Mouse (Mus musculus): Measurements from ENCODE around the gene Tmc2. TPM values are rescaled to one million over a fixed set of nuclear protein-coding genes. Genes with fewer than 3 reads are reported as not detected.

Gene Tmc2
- total and polyA plus RNA-seq, 3 experiments, result 0.05 TPM; not detected in 2

- no peaks in the 10 kb centered on the region for H3K36me3 ChIP-seq (replicated peaks)
- H3K4me3 ChIP-seq (ENCODE audit: low read depth, low read length), result no peak overlapping the region
- H3K9me3 ChIP-seq (replicated peaks), result no peaks in the 10 kb centered on the region
- no peak for TF ChIP-seq CTCF (IDR thresholded peaks at IDR 0.05; ENCODE audit: low read depth, low read length)
- TF ChIP-seq GATA1 (IDR thresholded peaks at IDR 0.05; ENCODE audit: borderline replicate concordance, low read length), result no peak
- TF ChIP-seq POLR2AphosphoS5 (IDR thresholded peaks at IDR 0.05; ENCODE audit: insufficient replicate concordance, low read depth, low read length), result no peak
- DNase-seq (ENCODE audit: low spot score) (no peak), ATAC-seq (ENCODE audit: extremely low read depth, insufficient number of reproducible peaks, low FRiP score, poor library complexity, severe bottlenecking) (no peak)
- peaks cover 33% of the 10 kb centered on the region for H3K27me3 ChIP-seq (ENCODE audit: insufficient read depth, low read length)
- H3K4me1 ChIP-seq (ENCODE audit: insufficient read depth, low read depth, low read length), result peaks cover 6% of the 10 kb centered on the region; the same call in 1 of the 2 replicates
Measured at GRCm38 (mm10) chr2:130261914-130262313, 66.9 kb downstream of the Tmc2 start.

GRCm38 (mm10) chr2:130262398-130262797 lies 67.4 kb downstream of the Tmc2 start:
- no peak overlapping the region for H3K4me3 ChIP-seq (ENCODE audit: low read depth, low read length)
- peaks cover 28% of the 10 kb centered on the region for H3K27me3 ChIP-seq (ENCODE audit: insufficient read depth, low read length)
- no peak for ATAC-seq (ENCODE audit: extremely low read depth, insufficient number of reproducible peaks, low FRiP score, poor library complexity, severe bottlenecking)
- DNase-seq (ENCODE audit: low spot score), result no peak
- H3K9me3 ChIP-seq (replicated peaks), result no peaks in the 10 kb centered on the region
- no peak for TF ChIP-seq TAL1 (conservative IDR thresholded peaks at IDR 0.05; ENCODE audit: low read depth, low read length)
- no peak for TF ChIP-seq POLR2AphosphoS5 (IDR thresholded peaks at IDR 0.05; ENCODE audit: insufficient replicate concordance, low read depth, low read length)
- TF ChIP-seq GATA2 (IDR thresholded peaks at IDR 0.05; ENCODE audit: borderline replicate concordance, low read depth, low read length), result no peak
- no peak for TF ChIP-seq GATA1 (IDR thresholded peaks at IDR 0.05; ENCODE audit: borderline replicate concordance, low read length)
- no peak for TF ChIP-seq CTCF (IDR thresholded peaks at IDR 0.05; ENCODE audit: low read depth, low read length)
- no peaks in the 10 kb centered on the region for H3K36me3 ChIP-seq (replicated peaks)
- H3K4me1 ChIP-seq (ENCODE audit: insufficient read depth, low read depth, low read length), result peaks cover 6% of the 10 kb centered on the region; the same call in 1 of the 2 replicates

- H3K27me3 ChIP-seq (ENCODE audit: insufficient read depth, low read length), result peaks cover 27% of the 10 kb centered on the region
- H3K4me1 ChIP-seq (ENCODE audit: insufficient read depth, low read depth, low read length), result peaks cover 6% of the 10 kb centered on the region; the same call in 1 of the 2 replicates
- ATAC-seq (ENCODE audit: extremely low read depth, insufficient number of reproducible peaks, low FRiP score, poor library complexity, severe bottlenecking), result no peak
- DNase-seq (ENCODE audit: low spot score), result no peak
- no peak for TF ChIP-seq GATA2 (IDR thresholded peaks at IDR 0.05; ENCODE audit: borderline replicate concordance, low read depth, low read length)
- TF ChIP-seq POLR2AphosphoS5 (IDR thresholded peaks at IDR 0.05; ENCODE audit: insufficient replicate concordance, low read depth, low read length), result no peak
- TF ChIP-seq GATA1 (IDR thresholded peaks at IDR 0.05; ENCODE audit: borderline replicate concordance, low read length), result no peak
- TF ChIP-seq CTCF (IDR thresholded peaks at IDR 0.05; ENCODE audit: low read depth, low read length), result no peak
- TF ChIP-seq TAL1 (conservative IDR thresholded peaks at IDR 0.05; ENCODE audit: low read depth, low read length), result no peak
- no peaks in the 10 kb centered on the region for H3K9me3 ChIP-seq (replicated peaks)
- H3K36me3 ChIP-seq (replicated peaks), result no peaks in the 10 kb centered on the region
- H3K4me3 ChIP-seq (ENCODE audit: low read depth, low read length), result no peak overlapping the region
Measured at GRCm38 (mm10) chr2:130265520-130265919, 70.5 kb downstream of the Tmc2 start.

- ATAC-seq (ENCODE audit: extremely low read depth, insufficient number of reproducible peaks, low FRiP score, poor library complexity, severe bottlenecking) (no peak), DNase-seq (ENCODE audit: low spot score) (no peak)
- Histone ChIP-seq H3K36me3 (replicated peaks) (peaks cover 3% of the 10 kb centered on the region), H3K27me3 (ENCODE audit: insufficient read depth, low read length) (peaks cover 15% of the 10 kb centered on the region), H3K9me3 (replicated peaks) (no peaks in the 10 kb centered on the region), H3K4me3 (ENCODE audit: low read depth, low read length) (no peak overlapping the region), H3K4me1 (ENCODE audit: insufficient read depth, low read depth, low read length) (peaks cover 10% of the 10 kb centered on the region)
- TF ChIP-seq GATA1 (IDR thresholded peaks at IDR 0.05; ENCODE audit: borderline replicate concordance, low read length) (no peak), CTCF (IDR thresholded peaks at IDR 0.05; ENCODE audit: low read depth, low read length) (no peak), GATA2 (IDR thresholded peaks at IDR 0.05; ENCODE audit: borderline replicate concordance, low read depth, low read length) (no peak), POLR2AphosphoS5 (IDR thresholded peaks at IDR 0.05; ENCODE audit: insufficient replicate concordance, low read depth, low read length) (no peak), TAL1 (conservative IDR thresholded peaks at IDR 0.05; ENCODE audit: low read depth, low read length) (no peak)
Measured at GRCm38 (mm10) chr2:130268074-130268473, 73.1 kb downstream of the Tmc2 start.

- peaks cover 34% of the 10 kb centered on the region for H3K4me1 ChIP-seq (ENCODE audit: insufficient read depth, low read depth, low read length)
- no peak for ATAC-seq (ENCODE audit: extremely low read depth, insufficient number of reproducible peaks, low FRiP score, poor library complexity, severe bottlenecking)
Measured at GRCm38 (mm10) chr2:130273732-130274131, 78.7 kb downstream of the Tmc2 start.

GRCm38 (mm10) chr2:130274149-130274861 lies 79.3 kb downstream of the Tmc2 start, which contains the start of gene Nop56:
Gene Nop56, plus strand, starts transcription at chr2:130274430.
- Histone ChIP-seq H3K36me3 (replicated peaks) (peaks cover 48% of the 10 kb centered on the region), H3K9me3 (replicated peaks) (no peaks in the 10 kb centered on the region), H3K27me3 (ENCODE audit: insufficient read depth, low read length) (no peaks in the 10 kb centered on the region), H3K4me3 (ENCODE audit: low read depth, low read length) (peak within 1 kb of the TSS; percentile 84), H3K4me1 (ENCODE audit: insufficient read depth, low read depth, low read length) (peaks cover 37% of the 10 kb centered on the region)
- TF ChIP-seq POLR2AphosphoS5 (IDR thresholded peaks at IDR 0.05; ENCODE audit: insufficient replicate concordance, low read depth, low read length), result peak; percentile 96
- TF ChIP-seq GATA1 (IDR thresholded peaks at IDR 0.05; ENCODE audit: borderline replicate concordance, low read length), result no peak
- DNase-seq (ENCODE audit: low spot score), result peak; percentile 95
- ATAC-seq (ENCODE audit: extremely low read depth, insufficient number of reproducible peaks, low FRiP score, poor library complexity, severe bottlenecking), result peak; percentile 82

More at GRCm38 (mm10) chr2:130273732-130274131, 78.7 kb downstream of the Tmc2 start:
- peaks cover 44% of the 10 kb centered on the region for H3K36me3 ChIP-seq (replicated peaks)
- no peaks in the 10 kb centered on the region for H3K27me3 ChIP-seq (ENCODE audit: insufficient read depth, low read length)
- no peaks in the 10 kb centered on the region for H3K9me3 ChIP-seq (replicated peaks)
- no peak for TF ChIP-seq GATA1 (IDR thresholded peaks at IDR 0.05; ENCODE audit: borderline replicate concordance, low read length)
- TF ChIP-seq TAL1 (conservative IDR thresholded peaks at IDR 0.05; ENCODE audit: low read depth, low read length), result no peak
- no peak for TF ChIP-seq POLR2AphosphoS5 (IDR thresholded peaks at IDR 0.05; ENCODE audit: insufficient replicate concordance, low read depth, low read length)
- no peak for TF ChIP-seq GATA2 (IDR thresholded peaks at IDR 0.05; ENCODE audit: borderline replicate concordance, low read depth, low read length)
- no peak for TF ChIP-seq CTCF (IDR thresholded peaks at IDR 0.05; ENCODE audit: low read depth, low read length)
- H3K4me3 ChIP-seq (ENCODE audit: low read depth, low read length), result peak overlapping the region; percentile 84
- DNase-seq (ENCODE audit: low spot score), result no peak

Measured in G1E (cell line).